Comparison of ENCODE assay signal across 8 mouse cellular contexts in genomic region chr7:16325920-16326606, GRCm38 (mm10). TPM values are rescaled to one million over a fixed set of nuclear protein-coding genes. Genes with fewer than 3 reads are reported as not detected.
DNase-seq lines count a peak whose midpoint lies in the region; ATAC-seq lines count a peak whose summit lies in the region.

No protein-coding gene starts in this region.

- peaks cover 37% of the 10 kb centered on the region for H3K36me3 ChIP-seq in hindbrain, embryonic 12.5 days

- DNase-seq in ovary, adult 18-20 months (ENCODE audit: low spot score): peak; percentile 66
- DNase-seq in ovary, postnatal 10 days (ENCODE audit: low spot score): no peak
- peak; percentile 81 for DNase-seq in cerebellum, adult 11-12 months
- peak; percentile 79 for DNase-seq in forelimb bud, embryonic 11.5 days (ENCODE audit: low read depth, low spot score)
- DNase-seq in left cerebral cortex, postnatal 4 days: peak; percentile 54
- DNase-seq in mesoderm, embryonic 11.5 days (ENCODE audit: low read depth, low spot score): peak; percentile 84
- DNase-seq in spleen, postnatal 14 days (ENCODE audit: low spot score in 2 of 2): peak; percentile 15 to 51

- no peaks in the 10 kb centered on the region for H3K9me3 ChIP-seq in hindbrain, embryonic 12.5 days (replicated peaks)

- H3K4me1 ChIP-seq in hindbrain, embryonic 12.5 days: peaks cover 3% of the 10 kb centered on the region; the same call in 1 of the 2 replicates

- H3K9ac ChIP-seq in hindbrain, embryonic 12.5 days: no peak overlapping the region

- WGBS in hindbrain, embryonic 12.5 days: 43% methylated on average over 8 of the region's 8 CpGs

- H3K4me3 ChIP-seq in hindbrain, embryonic 12.5 days: no peak overlapping the region

- H3K27me3 ChIP-seq in hindbrain, embryonic 12.5 days: no peaks in the 10 kb centered on the region

- H3K4me2 ChIP-seq in hindbrain, embryonic 12.5 days (replicated peaks): no peak overlapping the region

- ATAC-seq in hindbrain, embryonic 12.5 days (ENCODE audit: low FRiP score): peak; percentile 48

- intact Hi-C loops in left cerebral cortex, postnatal 4 days (cut with DNase I): no loop called here

- no peak overlapping the region for H3K27ac ChIP-seq in hindbrain, embryonic 12.5 days

RNA-seq across cellular contexts. Expression of gene Bbc3, which starts 17.9 kb away (rescaled TPM):
- polyA plus RNA-seq in hindbrain, embryonic 12.5 days (2016; fragmentation: Nextera tagmentation; extraction: Ambion mirVana): 20.0 and 21.1 TPM in 2 replicates
- total RNA-seq in left cerebral cortex, postnatal 4 days (2021): 10 to 100 TPM; 45.7 to 51.8 TPM

RNA-seq across cellular contexts. Expression of gene Ccdc9, which starts 39.5 kb away (rescaled TPM):
- 43.4 and 46.7 TPM in 2 replicates for polyA plus RNA-seq in hindbrain, embryonic 12.5 days (2016; fragmentation: Nextera tagmentation; extraction: Ambion mirVana)
- 10 to 100 TPM; 86.2 to 91.5 TPM for total RNA-seq in left cerebral cortex, postnatal 4 days (2021)

RNA-seq across cellular contexts. Expression of gene Inafm1, which starts 52.6 kb away (rescaled TPM):
- polyA plus RNA-seq in hindbrain, embryonic 12.5 days (2016; fragmentation: Nextera tagmentation; extraction: Ambion mirVana): 23.3 and 25.4 TPM in 2 replicates
- 10 to 100 TPM; 42.8 to 46.5 TPM for total RNA-seq in left cerebral cortex, postnatal 4 days (2021)
